Mouse (Mus musculus): ENCODE measurements at regions not wholly inside any gene's neighbourhood (a gene's known extent, or its start where the extent isn't known, plus 50 kb on each side); places are given as distances from the start of the nearest gene placed in this dataset.

DNA sequence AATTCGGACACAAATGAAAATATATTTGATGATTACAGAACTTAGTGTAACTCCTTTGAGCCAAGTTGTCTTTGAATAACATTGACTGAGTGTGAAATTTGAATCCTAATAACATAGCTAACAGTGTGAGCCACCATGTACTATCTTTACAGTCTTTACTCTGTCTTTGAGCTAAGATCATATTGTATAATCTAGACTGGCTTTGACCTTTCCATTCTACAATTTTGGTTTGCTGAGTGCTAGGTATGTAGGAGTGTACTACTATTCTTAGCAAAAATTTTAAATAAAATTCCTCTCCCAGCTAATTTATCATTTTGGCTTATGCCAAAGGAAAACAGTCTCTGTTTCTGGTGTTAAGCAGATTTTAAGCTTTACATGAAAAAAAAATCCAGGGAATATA, 1328.4 kb upstream of the Adam24 start:
- no peak for TF ChIP-seq CTCF (IDR thresholded peaks at IDR 0.05 in 2 of 3, conservative IDR thresholded peaks at IDR 0.05 in 1 of 3; ENCODE audit: control insufficient read depth in 1 of 3, insufficient read depth in 1 of 3, low read depth in 2 of 3, low read length in 3 of 3, poor library complexity in 1 of 3, severe bottlenecking in 1 of 3)
- TF ChIP-seq RCOR1 (IDR thresholded peaks at IDR 0.05; ENCODE audit: low read depth, low read length), result no peak
- TF ChIP-seq MAX (IDR thresholded peaks at IDR 0.05; ENCODE audit: low read length), result no peak
- TF ChIP-seq UBTF (IDR thresholded peaks at IDR 0.05; ENCODE audit: borderline replicate concordance, insufficient read depth, low read depth, low read length), result no peak
- TF ChIP-seq ETS1 (IDR thresholded peaks at IDR 0.05; ENCODE audit: low read depth, low read length), result no peak
- no peak for TF ChIP-seq NRF1 (IDR thresholded peaks at IDR 0.05; ENCODE audit: insufficient read depth, low read depth, low read length, poor library complexity, severe bottlenecking)
- TF ChIP-seq ZMIZ1 (IDR thresholded peaks at IDR 0.05; ENCODE audit: low read depth, low read length), result no peak
- TF ChIP-seq POLR2AphosphoS2 (IDR thresholded peaks at IDR 0.05; ENCODE audit: low read length), result no peak
- no peak for TF ChIP-seq MXI1 (IDR thresholded peaks at IDR 0.05; ENCODE audit: low read depth, low read length)
- no peak for TF ChIP-seq POLR2A (IDR thresholded peaks at IDR 0.05; ENCODE audit: control insufficient read depth in 1 of 2, insufficient read depth in 1 of 2, low read depth in 1 of 2, low read length in 2 of 2, poor library complexity in 1 of 2)

Measured in MEL (cell line).